Mouse (Mus musculus) testis, adult 2 months (tissue): ENCODE measurements around the gene Thap4.
A peak's percentile ranks its signal among the peaks of the same experiment; 100 is the strongest.

Experiments used
- CTCF ChIP-seq: fragments of 200-500 bp; IDR thresholded peaks from 2 replicates; pipeline ENCODE4 v1.5.1; 2012; ENCODE audit warnings: low read depth, mild to moderate bottlenecking, inconsistent platforms, low read length, moderate library complexity; ENCODE audit not compliant: control insufficient read depth, insufficient read depth, insufficient replicate concordance
- POLR2A ChIP-seq: fragments of 200-500 bp; IDR thresholded peaks from 2 replicates; pipeline ENCODE4 v1.6.1; 2012; ENCODE audit warnings: low read depth, mild to moderate bottlenecking, inconsistent platforms, low read length, moderate library complexity; ENCODE audit not compliant: control insufficient read depth

- TF ChIP-seq CTCF, result peak; percentile 37; the same call in 1 of the 2 replicates
- TF ChIP-seq POLR2A, result peak; percentile 52; the same call in 1 of the 2 replicates
Observed at GRCm38 (mm10) chr1:93668791-93669548, 85.7 kb downstream of the Thap4 start.
